Mouse (Mus musculus) adrenal gland, postnatal 10 days (tissue): ENCODE measurements around the gene Ift57. TPM values are rescaled to one million over a fixed set of nuclear protein-coding genes. Genes with fewer than 3 reads are reported as not detected.
A peak's percentile ranks its signal among the peaks of the same experiment; 100 is the strongest.

Experiments
- DNase-seq: peaks from one replicate; pipeline ENCODE4 v3.0.0; 2021; ENCODE audit warnings: mixed read lengths
- total RNA-seq, 2 experiments: library from RNA; stranded (reverse); gene quantifications; 2 replicates each; pipeline ENCODE4 v1.2.3; 2021

Ift57 gene
- total RNA-seq, 2 experiments from 2014 or later = 19.4 to 22.1 TPM

- no peak for DNase-seq
Observed at GRCm38 (mm10) chr16:49793596-49793995, 94.6 kb downstream of the Ift57 start.

GRCm38 (mm10) chr16:49796271-49796670, 97.2 kb downstream of the Ift57 start:
- peak; percentile 9 for DNase-seq

GRCm38 (mm10) chr16:49796954-49797353, 97.9 kb downstream of the Ift57 start:
- DNase-seq = no peak

- DNase-seq = no peak
Observed at GRCm38 (mm10) chr16:49798790-49799189, 99.8 kb downstream of the Ift57 start.

GRCm38 (mm10) chr16:49799597-49800561, 100.8 kb downstream of the Ift57 start, which contains the start of gene Cd47:
Cd47 (plus strand) TSS chr16:49800533.
- peak; percentile 18 for DNase-seq

- DNase-seq = no peak
Observed at GRCm38 (mm10) chr16:49800996-49801395, 102.0 kb downstream of the Ift57 start.

- DNase-seq = no peak
Observed at GRCm38 (mm10) chr16:49801399-49801798, 102.4 kb downstream of the Ift57 start.

- DNase-seq = no peak
Observed at GRCm38 (mm10) chr16:49802993-49803392, 104.0 kb downstream of the Ift57 start.

DNA sequence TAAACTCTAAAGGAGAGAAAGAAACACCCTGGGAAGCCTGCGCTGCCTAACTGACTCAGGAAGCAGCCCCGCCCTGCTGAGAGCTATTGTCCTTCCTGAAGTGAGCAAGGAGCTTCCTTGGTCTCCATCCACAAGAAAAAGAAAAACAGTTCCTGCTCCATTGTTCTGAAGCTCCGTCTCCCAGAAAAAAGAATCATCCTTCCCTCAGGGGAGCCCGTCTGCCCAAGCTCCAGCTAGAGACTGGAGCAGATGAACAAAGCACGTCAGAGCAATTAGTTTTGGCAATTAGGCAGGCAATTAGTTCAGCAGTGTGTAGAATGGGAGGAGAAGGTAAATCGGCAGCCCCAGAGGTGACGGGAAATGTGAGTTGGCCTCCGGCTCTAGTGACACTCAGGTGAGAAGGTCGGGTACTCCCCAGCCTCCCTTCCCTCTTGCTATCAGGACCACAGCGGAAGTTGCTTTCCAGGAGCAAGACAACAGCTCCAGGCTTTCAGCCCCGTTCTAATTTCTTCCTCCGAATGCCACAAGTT, 105.0 kb downstream of the Ift57 start:
- peak; percentile 19 for DNase-seq

- DNase-seq = no peak
Observed at GRCm38 (mm10) chr16:49806920-49807319, 107.9 kb downstream of the Ift57 start.

GRCm38 (mm10) chr16:49807419-49807841, 108.4 kb downstream of the Ift57 start:
- peak; percentile 19 for DNase-seq

- DNase-seq = no peak
Observed at GRCm38 (mm10) chr16:49807862-49808430, 108.9 kb downstream of the Ift57 start.

GRCm38 (mm10) chr16:49811897-49812296, 112.9 kb downstream of the Ift57 start:
- no peak for DNase-seq

DNA sequence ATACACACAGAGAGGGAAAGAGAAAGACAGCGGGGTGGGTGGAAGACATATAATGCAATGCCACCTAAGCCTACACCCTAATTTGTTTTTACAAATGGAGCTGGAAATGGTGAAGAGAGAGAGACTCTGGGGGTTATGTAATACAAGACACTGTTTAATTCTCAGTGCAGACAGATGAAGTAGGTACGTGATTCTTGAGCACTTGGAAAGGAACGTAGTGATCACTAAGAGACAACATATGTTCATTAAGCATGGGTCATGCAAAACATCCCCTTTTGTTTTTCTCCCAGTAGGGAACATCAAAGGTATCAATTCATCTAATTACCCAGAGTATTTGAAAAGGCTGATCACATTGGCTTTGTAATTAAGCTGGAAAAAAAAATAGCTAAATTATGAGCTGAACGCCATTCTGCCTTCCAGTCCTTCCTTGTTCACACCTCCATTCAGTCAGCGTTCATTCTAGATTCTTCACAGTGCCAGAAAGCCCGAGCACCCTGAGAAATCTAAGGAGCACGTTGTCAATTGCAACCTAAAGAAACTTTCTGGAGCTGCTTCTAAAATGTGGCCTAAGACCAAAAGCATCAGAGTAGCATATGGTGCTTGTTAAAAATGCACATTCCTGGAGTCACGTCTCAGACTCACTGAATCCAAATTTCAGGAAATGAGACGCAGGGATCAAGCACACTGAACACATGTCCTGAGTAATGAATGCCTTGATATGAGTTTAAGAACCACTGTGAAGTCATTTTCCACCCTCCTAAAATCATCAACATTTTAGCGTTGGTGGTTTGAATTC, 114.0 kb downstream of the Ift57 start:
- DNase-seq = no peak

- DNase-seq = no peak
Observed at GRCm38 (mm10) chr16:49814419-49814818, 115.4 kb downstream of the Ift57 start.

Other genes with a start within 250 kb of the Ift57 start
- gene Cd47, start 101.3 kb downstream of the Ift57 start, total RNA-seq = 100 to 1,000 TPM; 123 to 129 TPM